ENCODE assay signal across 17 mouse cellular contexts in the genomic region with DNA sequence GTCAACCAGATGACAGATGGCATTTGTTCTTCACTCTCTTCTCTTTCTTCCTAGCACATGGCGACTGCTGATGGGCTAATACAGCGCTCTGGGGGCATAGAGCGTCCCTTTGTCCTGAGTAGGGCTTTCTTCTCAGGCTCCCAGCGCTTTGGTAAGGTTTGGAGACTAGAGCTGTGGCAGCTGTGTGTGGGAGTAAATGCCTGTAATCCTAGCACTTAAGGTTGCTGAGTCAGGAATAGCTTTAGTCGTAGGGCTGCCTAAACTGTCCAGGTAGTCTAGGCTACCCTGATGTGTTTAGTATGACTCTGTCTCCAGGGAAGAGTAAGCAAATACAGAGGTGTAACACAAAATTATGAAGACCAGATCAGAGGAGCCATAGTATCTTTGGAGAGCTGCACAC.
"Had no signal": no experiment of that assay in that cellular context is flagged by ENCODE, and none has a peak within 500 bp of the region (broad histone marks: within the 10 kb centered on the region; RNA-seq: fewer than 3 reads in every experiment).

No protein-coding gene starts in this region.

- H3K4me2 ChIP-seq: lung, embryonic 14.5 days; midbrain, embryonic 11.5 days; neural tube, embryonic 12.5 days; stomach, embryonic 15.5 days had no signal

- DNase-seq: lung, adult 18-20 months; lung, embryonic 14.5 days; lung, postnatal 14 days; lung, postnatal 36 days; midbrain, embryonic 14.5 days; right cerebral cortex, postnatal 14 days; thymus, adult 2 months; thymus, postnatal 25 days; thymus, postnatal 4 days had no signal

- H3K4me1 ChIP-seq: megakaryocyte, embryonic 14.5 days; neural tube, embryonic 12.5 days; stomach, embryonic 15.5 days had no signal

- ATAC-seq: midbrain, embryonic 16.5 days had no signal

- H3K4me3 ChIP-seq: megakaryocyte, embryonic 14.5 days; neural tube, embryonic 12.5 days; stomach, embryonic 15.5 days had no signal

- H3K9me3 ChIP-seq: megakaryocyte, embryonic 14.5 days; neural tube, embryonic 12.5 days; stomach, embryonic 15.5 days had no signal

- H3K27ac ChIP-seq: liver, embryonic 14.5 days; macrophage; neural tube, embryonic 12.5 days; stomach, embryonic 15.5 days; stomach, postnatal 0 days had no signal

- H3K27me3 ChIP-seq: megakaryocyte, embryonic 14.5 days; neural tube, embryonic 12.5 days; stomach, embryonic 15.5 days had no signal

- H3K9ac ChIP-seq: liver, embryonic 14.5 days; lung, embryonic 14.5 days; neural tube, embryonic 12.5 days; stomach, embryonic 15.5 days had no signal
